Mouse (Mus musculus) intestine, embryonic 15.5 days (tissue): ENCODE measurements at regions not wholly inside any gene's neighbourhood (a gene's known extent, or its start where the extent isn't known, plus 50 kb on each side); places are given as distances from the start of the nearest gene placed in this dataset.

Experiments
- ATAC-seq: fragments of 200-750 bp; cut with Nextera tagmentation; 2 replicates; pipeline ENCODE4 v1.8.0; 2017; ENCODE audit warnings: moderate TSS enrichment, moderate library complexity
- H3K27ac ChIP-seq: fragments of 300-500 bp; sonication (generic); 2 replicates; pipeline ENCODE4 v1.5.1; 2015; ENCODE audit warnings: mild to moderate bottlenecking, inconsistent platforms
- H3K27me3 ChIP-seq: fragments of 300-500 bp; sonication (generic); replicated peaks from 2 replicates; pipeline ENCODE4 v1.6.1; 2015; ENCODE audit warnings: inconsistent platforms
- H3K36me3 ChIP-seq: fragments of 300-500 bp; sonication (generic); 2 replicates; pipeline ENCODE4 v1.6.1; 2015; ENCODE audit warnings: inconsistent platforms
- H3K4me1 ChIP-seq: fragments of 300-500 bp; sonication (generic); replicated peaks from 2 replicates; pipeline ENCODE4 v1.6.1; 2015; ENCODE audit warnings: inconsistent platforms
- H3K4me2 ChIP-seq: fragments of 300-500 bp; sonication (generic); replicated peaks from 2 replicates; pipeline ENCODE4 v1.6.1; 2015; ENCODE audit warnings: mild to moderate bottlenecking, inconsistent platforms
- H3K4me3 ChIP-seq: fragments of 300-500 bp; sonication (generic); replicated peaks from 2 replicates; pipeline ENCODE4 v1.5.1; 2015; ENCODE audit warnings: inconsistent platforms
- H3K9ac ChIP-seq: fragments of 300-500 bp; sonication (generic); 2 replicates; pipeline ENCODE4 v1.6.1; 2015; ENCODE audit warnings: inconsistent platforms
- H3K9me3 ChIP-seq: fragments of 300-500 bp; sonication (generic); 2 replicates; pipeline ENCODE4 v1.6.1; 2016; ENCODE audit warnings: inconsistent platforms
- WGBS: fragments of 180-500 bp; shearing (Covaris S2); methylation state at CpG from one replicate; pipeline ENCODE4 v1.1.7; 2015; 5-methylcytosine and 5-hydroxymethylcytosine counted together

DNA sequence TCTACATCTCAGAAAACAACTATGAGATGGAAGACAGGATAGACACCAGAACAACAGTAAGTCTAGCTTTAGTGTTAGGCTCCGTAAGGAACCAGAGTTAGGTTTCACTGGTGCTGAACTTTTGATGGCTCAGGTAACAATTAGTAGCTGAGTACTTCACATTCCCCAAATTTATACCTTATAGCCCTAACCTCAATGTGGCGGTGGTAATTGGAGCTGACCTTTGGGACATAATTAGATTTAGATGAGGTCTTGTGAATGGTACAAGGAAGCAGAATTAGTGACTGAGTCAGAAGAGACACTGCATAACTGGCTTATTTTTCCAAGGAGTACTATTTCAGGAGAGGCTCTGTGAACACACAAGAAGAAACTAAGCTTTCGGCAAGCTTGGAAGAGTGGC, 123.7 kb upstream of the P2ry1 start:
- no peak overlapping the region for H3K4me3 ChIP-seq
- WGBS = 90% methylated on average over 3 of the region's 3 CpGs

DNA sequence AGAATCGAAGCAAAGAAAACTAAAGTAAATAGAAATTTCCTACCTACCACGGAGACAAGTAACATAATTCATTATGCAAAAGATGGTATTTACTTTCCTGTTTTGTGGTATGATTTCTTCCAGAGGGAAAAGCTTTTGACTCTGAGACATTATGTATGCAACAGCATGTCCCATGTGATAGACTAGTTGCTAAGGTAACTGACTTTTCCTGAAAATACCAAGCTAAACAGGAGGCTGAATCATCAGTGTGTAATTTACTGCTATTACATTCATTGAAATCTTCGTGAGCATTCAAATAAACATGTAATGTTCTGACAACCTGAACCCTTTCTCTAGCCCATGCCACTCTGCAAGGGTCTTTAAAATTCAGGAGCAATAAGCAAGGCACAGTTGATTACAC, 118.6 kb upstream of the P2ry1 start:
- Histone ChIP-seq H3K9ac (no peak overlapping the region), H3K27me3 (no peaks in the 10 kb centered on the region), H3K9me3 (no peaks in the 10 kb centered on the region), H3K4me1 (no peaks in the 10 kb centered on the region), H3K4me3 (no peak overlapping the region), H3K36me3 (no peaks in the 10 kb centered on the region), H3K27ac (no peak overlapping the region), H3K4me2 (no peak overlapping the region)
- no peak for ATAC-seq
- 68% methylated on average over 3 of the region's 3 CpGs for WGBS

More for the DNA sequence above, 123.7 kb upstream of the P2ry1 start:
- Histone ChIP-seq H3K4me1 (no peaks in the 10 kb centered on the region), H3K27me3 (no peaks in the 10 kb centered on the region), H3K4me2 (no peak overlapping the region), H3K36me3 (no peaks in the 10 kb centered on the region), H3K9me3 (no peaks in the 10 kb centered on the region), H3K9ac (no peak overlapping the region), H3K27ac (no peak overlapping the region)
- ATAC-seq = no peak

DNA sequence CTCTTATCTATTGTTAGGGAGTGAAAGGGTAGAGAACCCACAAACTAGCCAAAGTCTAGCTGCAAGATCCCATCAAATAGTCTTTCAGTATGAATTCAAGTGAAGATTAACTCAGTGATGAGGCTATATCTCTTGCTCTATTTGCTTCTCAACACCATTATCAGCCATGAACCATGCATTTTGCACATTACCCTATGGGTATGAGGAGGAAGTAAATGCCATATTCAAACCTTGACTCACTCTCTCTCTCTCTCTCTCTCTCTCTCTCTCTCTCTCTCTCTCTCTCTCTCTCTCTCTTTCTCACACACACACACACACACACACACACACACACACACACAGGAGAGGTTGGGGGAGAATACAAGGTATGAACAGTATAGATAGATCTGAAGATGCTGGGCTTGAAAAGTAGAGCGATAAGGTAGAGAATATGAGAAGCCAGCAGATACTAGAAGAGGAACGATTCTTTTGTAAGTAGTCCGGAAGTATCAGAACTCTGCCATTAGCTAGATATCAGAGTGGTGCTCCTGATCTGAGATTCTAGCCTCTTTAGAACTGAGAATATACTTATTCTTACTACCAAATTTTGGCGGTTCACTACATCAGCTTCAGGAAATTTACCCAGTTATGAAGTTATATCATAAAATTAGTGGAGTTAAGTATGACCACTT, 113.3 kb upstream of the P2ry1 start:
- no peaks in the 10 kb centered on the region for H3K4me1 ChIP-seq
- ATAC-seq = no peak
- H3K9ac ChIP-seq = no peak overlapping the region
- H3K9me3 ChIP-seq = no peaks in the 10 kb centered on the region
- no peak overlapping the region for H3K27ac ChIP-seq
- 92% methylated on average over 4 of the region's 4 CpGs for WGBS
- H3K4me2 ChIP-seq = no peak overlapping the region
- H3K4me3 ChIP-seq = no peak overlapping the region
- H3K27me3 ChIP-seq = no peaks in the 10 kb centered on the region
- H3K36me3 ChIP-seq = no peaks in the 10 kb centered on the region

DNA sequence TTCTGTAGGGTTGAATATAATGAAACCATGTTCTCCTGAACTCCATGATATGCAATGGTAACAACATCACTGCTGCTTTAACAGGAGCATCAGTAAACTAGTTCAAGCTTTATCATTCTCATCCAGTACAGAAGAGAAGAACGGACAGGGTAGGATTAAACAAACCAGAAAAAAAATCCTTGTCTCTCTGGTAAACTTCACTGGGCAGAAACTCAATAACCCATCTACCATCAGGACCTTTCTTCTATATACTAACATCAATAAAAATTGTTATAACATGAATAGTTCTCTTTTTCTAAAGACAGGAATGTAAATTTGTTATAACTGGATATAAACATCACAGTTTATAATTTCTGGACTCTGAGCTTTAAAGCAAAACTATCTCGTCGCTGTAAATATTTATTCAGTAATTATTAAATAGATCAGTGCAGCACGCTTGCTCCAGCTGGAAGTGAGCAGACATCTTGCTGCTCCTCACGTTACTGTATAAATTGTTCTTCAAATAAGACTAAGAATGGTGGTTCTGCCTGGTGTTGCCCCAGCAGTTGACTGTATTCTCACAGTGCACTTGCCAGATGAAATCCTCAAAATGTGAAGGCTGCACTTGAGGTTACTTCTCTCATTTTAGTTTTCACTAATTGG, 104.8 kb upstream of the P2ry1 start:
- Histone ChIP-seq H3K4me2 (no peak overlapping the region), H3K36me3 (no peaks in the 10 kb centered on the region), H3K9ac (no peak overlapping the region), H3K27ac (no peak overlapping the region), H3K4me1 (no peaks in the 10 kb centered on the region), H3K27me3 (no peaks in the 10 kb centered on the region), H3K4me3 (no peak overlapping the region), H3K9me3 (no peaks in the 10 kb centered on the region)
- no peak for ATAC-seq
- 49% methylated on average over 5 of the region's 5 CpGs for WGBS

DNA sequence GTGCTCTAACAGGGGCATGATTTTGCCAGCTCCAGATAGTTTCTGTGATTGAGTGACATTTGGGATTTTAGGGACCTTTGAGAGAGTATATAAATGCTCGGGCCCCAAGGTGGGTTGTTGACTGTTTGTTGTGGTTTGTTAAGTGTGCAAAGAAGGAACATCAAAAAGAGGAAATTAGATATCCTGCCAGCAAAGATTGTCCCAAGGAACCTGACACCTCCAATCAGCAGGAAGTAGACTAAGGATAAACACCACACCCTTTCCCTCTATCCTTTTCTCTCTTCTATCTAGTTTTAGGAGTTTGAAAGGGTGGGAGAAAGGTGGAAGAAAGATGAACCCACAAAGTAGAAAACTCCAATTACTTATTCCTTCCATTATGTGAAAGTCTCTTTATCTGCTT, 103.9 kb upstream of the P2ry1 start:
- WGBS = 69% methylated on average over 1 of the region's 1 CpGs
- no peaks in the 10 kb centered on the region for H3K9me3 ChIP-seq

DNA sequence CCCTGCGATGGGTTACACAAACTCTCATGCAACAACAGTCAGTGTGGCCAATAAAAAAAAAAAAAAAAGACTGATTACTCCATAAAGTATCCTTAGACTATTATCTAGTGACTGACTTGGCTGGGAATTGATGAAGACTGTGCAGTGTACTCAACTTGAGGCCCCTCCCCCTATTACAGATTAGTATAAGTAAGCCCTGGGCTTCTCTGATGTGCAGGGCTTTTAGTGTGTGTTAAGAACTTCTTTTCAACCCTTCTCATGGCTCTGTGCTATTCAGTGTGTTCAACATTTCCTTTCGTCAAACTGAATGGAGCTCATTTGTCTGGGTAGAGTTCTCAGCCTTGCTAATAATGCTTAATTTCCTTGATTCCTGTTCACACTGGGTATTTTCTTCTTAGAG, 101.0 kb upstream of the P2ry1 start:
- Histone ChIP-seq H3K4me3 (no peak overlapping the region), H3K9me3 (no peaks in the 10 kb centered on the region), H3K4me2 (no peak overlapping the region), H3K27ac (no peak overlapping the region), H3K4me1 (no peaks in the 10 kb centered on the region), H3K27me3 (no peaks in the 10 kb centered on the region), H3K36me3 (no peaks in the 10 kb centered on the region), H3K9ac (no peak overlapping the region)
- no peak for ATAC-seq
- WGBS = 85% methylated on average over 2 of the region's 2 CpGs

More for the DNA sequence above, 103.9 kb upstream of the P2ry1 start:
- no peak overlapping the region for H3K4me3 ChIP-seq
- no peaks in the 10 kb centered on the region for H3K36me3 ChIP-seq
- no peaks in the 10 kb centered on the region for H3K4me1 ChIP-seq
- ATAC-seq = no peak
- H3K9ac ChIP-seq = no peak overlapping the region
- H3K27me3 ChIP-seq = no peaks in the 10 kb centered on the region
- no peak overlapping the region for H3K27ac ChIP-seq
- no peak overlapping the region for H3K4me2 ChIP-seq

DNA sequence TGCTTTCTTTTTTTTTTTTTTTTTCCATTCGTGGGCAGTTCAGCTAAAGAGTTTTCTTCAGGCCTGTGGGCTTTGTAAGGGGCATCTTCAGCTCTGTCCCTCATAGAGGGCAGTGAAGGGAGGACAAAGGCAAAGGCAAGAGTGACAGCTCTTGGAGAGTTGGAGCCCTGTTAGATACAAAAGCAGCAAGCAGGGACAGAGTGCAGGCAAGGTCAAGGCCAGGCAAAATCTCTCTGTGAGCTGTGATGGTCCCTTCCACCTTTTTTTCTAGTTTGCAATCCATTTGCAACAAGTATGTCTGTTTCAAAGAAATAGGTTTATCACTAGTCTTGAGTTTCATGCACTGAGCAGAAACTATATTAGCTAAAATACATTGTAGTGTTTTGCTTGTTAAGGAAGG, 86.2 kb upstream of the P2ry1 start:
- H3K4me2 ChIP-seq = no peak overlapping the region
- H3K27ac ChIP-seq = no peak overlapping the region
- H3K9ac ChIP-seq = no peak overlapping the region
- no peaks in the 10 kb centered on the region for H3K9me3 ChIP-seq
- WGBS = 52% methylated on average over 1 of the region's 1 CpGs
- no peaks in the 10 kb centered on the region for H3K36me3 ChIP-seq
- no peak overlapping the region for H3K4me3 ChIP-seq
- no peak for ATAC-seq
- H3K4me1 ChIP-seq = no peaks in the 10 kb centered on the region
- H3K27me3 ChIP-seq = no peaks in the 10 kb centered on the region

DNA sequence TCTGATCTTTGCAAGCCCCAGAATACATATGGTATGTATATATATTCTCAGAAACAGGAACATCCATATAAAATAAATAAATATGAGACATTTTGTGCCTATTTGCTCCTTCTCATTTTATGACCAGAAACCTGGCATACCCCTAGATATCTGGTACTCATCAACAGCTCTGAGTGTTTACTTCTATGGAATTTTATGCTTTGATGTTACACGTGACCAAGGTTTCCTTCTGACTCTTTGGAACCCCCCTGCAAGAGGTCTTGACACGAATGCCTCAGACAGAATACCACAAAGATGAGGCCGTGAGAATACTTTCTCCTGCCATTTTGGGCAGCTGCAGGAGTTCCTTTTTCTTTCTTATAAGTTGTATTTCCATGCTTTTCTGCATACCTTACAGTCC, 85.3 kb upstream of the P2ry1 start:
- Histone ChIP-seq H3K4me1 (no peaks in the 10 kb centered on the region), H3K27me3 (no peaks in the 10 kb centered on the region), H3K27ac (no peak overlapping the region), H3K36me3 (no peaks in the 10 kb centered on the region), H3K4me3 (no peak overlapping the region), H3K4me2 (no peak overlapping the region), H3K9me3 (no peaks in the 10 kb centered on the region), H3K9ac (no peak overlapping the region)
- ATAC-seq = no peak
- WGBS = 51% methylated on average over 3 of the region's 3 CpGs

DNA sequence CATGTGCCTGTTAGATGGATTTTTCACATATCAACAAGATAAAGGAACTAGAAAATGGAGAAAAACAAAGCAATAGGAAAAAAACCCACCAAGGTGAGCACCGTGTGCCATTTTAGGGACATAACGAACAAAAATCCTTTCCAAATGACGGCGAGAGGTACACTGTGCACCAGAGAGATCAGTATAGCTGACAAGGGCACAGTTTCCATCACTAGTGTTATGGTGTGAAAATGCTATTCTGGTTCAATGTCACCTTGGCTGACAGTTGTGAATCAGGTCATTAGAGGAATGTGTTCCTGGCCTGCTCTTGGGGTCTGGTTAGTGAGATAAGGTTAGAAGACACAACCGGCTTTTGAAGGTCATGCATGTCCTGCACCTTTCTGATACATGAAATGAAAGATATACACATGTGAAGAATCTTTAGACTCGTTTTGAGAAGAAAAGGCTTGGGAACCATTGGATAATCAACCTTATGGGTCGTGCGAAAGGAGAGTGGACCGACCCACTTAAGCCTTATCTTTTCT, 76.5 kb upstream of the P2ry1 start:
- no peaks in the 10 kb centered on the region for H3K36me3 ChIP-seq
- no peak overlapping the region for H3K9ac ChIP-seq
- H3K4me3 ChIP-seq = no peak overlapping the region
- no peaks in the 10 kb centered on the region for H3K4me1 ChIP-seq
- ATAC-seq = no peak
- 93% methylated on average over 9 of the region's 9 CpGs for WGBS
- no peak overlapping the region for H3K27ac ChIP-seq
- H3K4me2 ChIP-seq = no peak overlapping the region
- no peaks in the 10 kb centered on the region for H3K9me3 ChIP-seq
- H3K27me3 ChIP-seq = no peaks in the 10 kb centered on the region

DNA sequence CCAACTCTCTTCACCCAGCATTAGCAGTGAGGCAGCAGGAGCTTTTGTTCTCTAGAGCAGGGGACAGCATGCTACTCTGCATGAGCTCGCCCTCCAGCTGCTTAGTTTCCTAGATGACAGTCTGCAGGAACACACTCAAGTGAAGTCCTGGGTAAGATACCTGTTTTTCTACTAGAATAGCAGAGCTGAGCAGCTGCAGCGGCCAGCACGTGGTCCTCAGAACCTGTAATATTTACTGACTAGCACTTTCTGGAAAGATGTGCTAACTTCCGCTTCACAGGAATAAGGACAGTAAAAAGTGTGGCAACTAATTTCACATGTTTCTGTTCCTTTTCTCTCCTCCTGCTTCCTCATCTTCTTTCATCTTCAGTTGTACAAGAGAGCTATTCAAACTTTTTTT, 73.7 kb upstream of the P2ry1 start:
- no peak overlapping the region for H3K4me2 ChIP-seq
- H3K27ac ChIP-seq = no peak overlapping the region
- no peak overlapping the region for H3K9ac ChIP-seq
- WGBS = 43% methylated on average over 4 of the region's 4 CpGs
- no peaks in the 10 kb centered on the region for H3K27me3 ChIP-seq
- no peaks in the 10 kb centered on the region for H3K4me1 ChIP-seq
- H3K9me3 ChIP-seq = no peaks in the 10 kb centered on the region
- ATAC-seq = no peak
- H3K36me3 ChIP-seq = no peaks in the 10 kb centered on the region
- no peak overlapping the region for H3K4me3 ChIP-seq

DNA sequence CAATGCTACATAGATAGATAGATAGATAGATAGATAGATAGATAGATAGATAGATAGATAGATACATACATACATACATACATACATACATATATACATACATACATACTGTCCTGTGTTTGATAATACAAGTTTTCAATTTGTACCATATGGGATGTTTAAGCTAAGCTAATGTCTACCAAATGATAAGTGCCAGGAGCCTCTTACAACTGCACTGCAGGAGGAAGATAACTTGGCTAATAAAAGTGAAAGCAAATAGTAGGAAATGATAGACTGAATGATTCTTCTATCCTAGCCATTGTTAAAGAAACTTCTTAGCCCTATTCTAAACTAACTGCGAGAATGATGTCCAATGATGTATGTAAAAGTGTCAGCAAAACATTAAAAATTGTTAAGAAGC, 68.1 kb upstream of the P2ry1 start:
- ATAC-seq = no peak
- WGBS = 57% methylated on average over 1 of the region's 1 CpGs

DNA sequence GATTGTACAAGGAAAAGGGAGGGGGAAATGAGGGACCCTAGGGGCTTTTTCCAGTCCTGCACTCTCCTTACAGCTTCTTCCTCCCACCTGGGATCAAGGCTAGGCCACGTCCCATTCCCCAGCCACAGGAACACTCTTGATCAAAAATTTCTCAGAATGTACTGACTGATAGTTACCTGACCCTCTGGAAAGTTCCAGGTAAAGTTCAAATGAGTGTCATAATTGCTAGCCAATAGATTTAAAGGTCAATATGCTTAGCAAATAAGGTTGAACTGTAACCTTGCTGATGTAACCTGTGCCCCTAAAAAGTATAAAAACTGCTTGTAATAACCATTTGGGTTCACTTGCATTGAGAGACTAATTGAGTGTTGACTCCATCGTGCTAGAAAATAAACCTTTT, 61.1 kb upstream of the P2ry1 start:
- Histone ChIP-seq H3K9ac (no peak overlapping the region), H3K4me3 (no peak overlapping the region), H3K27me3 (no peaks in the 10 kb centered on the region), H3K4me2 (no peak overlapping the region), H3K27ac (no peak overlapping the region), H3K9me3 (no peaks in the 10 kb centered on the region), H3K4me1 (no peaks in the 10 kb centered on the region), H3K36me3 (no peaks in the 10 kb centered on the region)
- ATAC-seq = no peak
- WGBS = 93% methylated on average over 2 of the region's 2 CpGs

More for the DNA sequence above, 68.1 kb upstream of the P2ry1 start:
- Histone ChIP-seq H3K9me3 (no peaks in the 10 kb centered on the region), H3K27ac (no peak overlapping the region), H3K4me1 (no peaks in the 10 kb centered on the region), H3K36me3 (no peaks in the 10 kb centered on the region), H3K9ac (no peak overlapping the region), H3K4me3 (no peak overlapping the region), H3K4me2 (no peak overlapping the region), H3K27me3 (no peaks in the 10 kb centered on the region)

DNA sequence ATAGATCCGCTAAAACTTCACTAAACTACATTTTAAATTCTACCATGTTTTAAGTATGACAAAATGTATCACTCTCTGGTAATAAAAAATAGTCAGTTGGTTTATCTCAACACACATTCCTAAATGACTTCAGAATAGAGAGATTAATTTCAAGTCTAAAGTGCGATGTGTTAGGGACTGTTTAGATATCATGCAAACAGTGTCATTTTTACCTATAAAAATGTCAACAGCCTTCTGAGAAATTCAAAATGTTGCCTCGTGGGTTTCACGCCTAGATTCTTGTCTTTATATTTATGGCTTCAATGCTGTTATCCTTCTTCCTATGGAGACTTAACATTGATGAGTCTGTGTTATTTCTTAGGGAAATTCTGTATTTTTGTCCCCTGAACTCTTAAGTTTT, 53.7 kb upstream of the P2ry1 start:
- Histone ChIP-seq H3K36me3 (no peaks in the 10 kb centered on the region), H3K9me3 (no peaks in the 10 kb centered on the region), H3K4me2 (no peak overlapping the region), H3K4me3 (no peak overlapping the region), H3K27me3 (no peaks in the 10 kb centered on the region), H3K27ac (no peak overlapping the region), H3K4me1 (no peaks in the 10 kb centered on the region), H3K9ac (no peak overlapping the region)
- no peak for ATAC-seq
- WGBS = 44% methylated on average over 4 of the region's 4 CpGs
